Mouse (Mus musculus) intestine, embryonic 16.5 days (tissue): ENCODE data around the gene Gm29427. TPM values are rescaled to one million over a fixed set of nuclear protein-coding genes. Genes with fewer than 3 reads are reported as not detected.

Source experiments
- ATAC-seq: fragments of 200-750 bp; cut with Nextera tagmentation; 2 replicates; pipeline ENCODE4 v1.8.0; 2017; ENCODE audit warnings: moderate TSS enrichment, moderate library complexity
- H3K27ac ChIP-seq: fragments of 300-500 bp; sonication (generic); 2 replicates; pipeline ENCODE4 v1.5.1; 2014; ENCODE audit warnings: mild to moderate bottlenecking, low read length
- H3K27me3 ChIP-seq: fragments of 300-500 bp; sonication (generic); replicated peaks from 2 replicates; pipeline ENCODE4 v1.6.1; 2014; ENCODE audit warnings: low read length, control low read depth, mixed read lengths; ENCODE audit not compliant: control insufficient read depth, insufficient read depth
- H3K36me3 ChIP-seq: fragments of 300-500 bp; sonication (generic); 2 replicates; pipeline ENCODE4 v1.6.1; 2014; ENCODE audit warnings: low read length, control low read depth; ENCODE audit not compliant: control insufficient read depth, insufficient read depth
- H3K4me1 ChIP-seq: fragments of 300-500 bp; sonication (generic); 2 replicates; pipeline ENCODE4 v1.6.1; 2014; ENCODE audit warnings: low read length, control low read depth, mixed read lengths; ENCODE audit not compliant: control insufficient read depth, insufficient read depth
- H3K4me2 ChIP-seq: fragments of 300-500 bp; sonication (generic); 2 replicates; pipeline ENCODE4 v1.6.1; 2014; ENCODE audit warnings: low read depth, low read length, control low read depth
- H3K4me3 ChIP-seq: fragments of 300-500 bp; sonication (generic); 2 replicates; pipeline ENCODE4 v1.5.1; 2014; ENCODE audit warnings: mild to moderate bottlenecking, low read length
- H3K9ac ChIP-seq: fragments of 300-500 bp; sonication (generic); 2 replicates; pipeline ENCODE4 v1.6.1; 2014; ENCODE audit warnings: low read depth, low read length
- H3K9me3 ChIP-seq: fragments of 300-500 bp; sonication (generic); 2 replicates; pipeline ENCODE4 v1.6.1; 2016; ENCODE audit warnings: low read length, control low read depth; ENCODE audit not compliant: control insufficient read depth
- WGBS: fragments of 180-500 bp; shearing (Covaris S2); extraction: QIAGEN DNeasy Blood & Tissue Kit; methylation state at CpG from one replicate; pipeline ENCODE4 v1.1.7; 2014; 5-methylcytosine and 5-hydroxymethylcytosine counted together
- polyA plus RNA-seq: library from polyadenylated mRNA; unstranded; fragments of >200 nt; fragmentation: Nextera tagmentation; extraction: Ambion mirVana; gene quantifications from 2 replicates; pipeline ENCODE4 v1.2.1, GENCODE M21; 2015

Gm29427 gene
- polyA plus RNA-seq, 1 experiment from 2014 or later: 0.07 TPM

- Histone ChIP-seq H3K27me3 (no peaks in the 10 kb centered on the region), H3K27ac (peak within 1 kb of the TSS; percentile 86), H3K9ac (peak within 1 kb of the TSS; percentile 99), H3K36me3 (0 out of 2 replicates have a peak, but pooled peaks cover 3% of the 10 kb centered on the region), H3K4me3 (peak within 1 kb of the TSS; percentile 98), H3K4me2 (peak within 1 kb of the TSS; percentile 79), H3K9me3 (no peaks in the 10 kb centered on the region), H3K4me1 (peaks cover 18% of the 10 kb centered on the region)
- WGBS: under 1% methylated on average over 54 of the region's 54 CpGs
- peak; percentile 69 for ATAC-seq
Measured at GRCm38 (mm10) chr1:130717291-130717871, 1.8 kb upstream of the Gm29427 start, which contains the start of gene Yod1. Gene Yod1, plus strand, starts transcription at chr1:130717327.

- H3K4me2 ChIP-seq: peak overlapping the region; percentile 79
- no peaks in the 10 kb centered on the region for H3K27me3 ChIP-seq
- WGBS: under 1% methylated on average over 42 of the region's 42 CpGs
- H3K4me3 ChIP-seq: peak overlapping the region; percentile 98
- peak; percentile 10 for ATAC-seq
- no peaks in the 10 kb centered on the region for H3K9me3 ChIP-seq
- H3K36me3 ChIP-seq: 0 out of 2 replicates have a peak, but pooled peaks cover 3% of the 10 kb centered on the region
- peaks cover 18% of the 10 kb centered on the region for H3K4me1 ChIP-seq
- peak overlapping the region; percentile 86 for H3K27ac ChIP-seq
- H3K9ac ChIP-seq: peak overlapping the region; percentile 99
Measured at GRCm38 (mm10) chr1:130716513-130717290, 1.1 kb upstream of the Gm29427 start.

- ATAC-seq: peak; percentile 17
- peak overlapping the region; percentile 99 for H3K9ac ChIP-seq
- peaks cover 18% of the 10 kb centered on the region for H3K4me1 ChIP-seq
- H3K27me3 ChIP-seq: no peaks in the 10 kb centered on the region
- H3K36me3 ChIP-seq: 0 out of 2 replicates have a peak, but pooled peaks cover 3% of the 10 kb centered on the region
- H3K4me3 ChIP-seq: peak overlapping the region; percentile 98
- peak overlapping the region; percentile 79 for H3K4me2 ChIP-seq
- WGBS: 0% methylated on average over 3 of the region's 3 CpGs
- H3K9me3 ChIP-seq: no peaks in the 10 kb centered on the region
- peak overlapping the region; percentile 86 for H3K27ac ChIP-seq
Measured at GRCm38 (mm10) chr1:130716218-130716512, 566 bp upstream of the Gm29427 start.

GRCm38 (mm10) chr1:130714046-130714445 is 1.6 kb downstream of the Gm29427 start:
- H3K9ac ChIP-seq: no peak overlapping the region
- H3K36me3 ChIP-seq: 0 out of 2 replicates have a peak, but pooled peaks cover 3% of the 10 kb centered on the region
- H3K27me3 ChIP-seq: no peaks in the 10 kb centered on the region
- no peak overlapping the region for H3K27ac ChIP-seq
- H3K4me3 ChIP-seq: no peak overlapping the region
- no peaks in the 10 kb centered on the region for H3K9me3 ChIP-seq
- H3K4me1 ChIP-seq: peaks cover 15% of the 10 kb centered on the region
- peak overlapping the region; percentile 79; the same call in 1 of the 2 replicates for H3K4me2 ChIP-seq
- 74% methylated on average over 4 of the region's 4 CpGs for WGBS
- no peak for ATAC-seq

- H3K4me2 ChIP-seq: no peak overlapping the region
- no peak for ATAC-seq
- peaks cover 10% of the 10 kb centered on the region for H3K4me1 ChIP-seq
- no peak overlapping the region for H3K4me3 ChIP-seq
- no peak overlapping the region for H3K9ac ChIP-seq
- no peaks in the 10 kb centered on the region for H3K27me3 ChIP-seq
- no peak overlapping the region for H3K27ac ChIP-seq
- 92% methylated on average over 22 of the region's 22 CpGs for WGBS
- H3K36me3 ChIP-seq: peaks cover 9% of the 10 kb centered on the region; the same call in 1 of the 2 replicates
- H3K9me3 ChIP-seq: no peaks in the 10 kb centered on the region
Measured at GRCm38 (mm10) chr1:130710283-130711080, 5.1 kb downstream of the Gm29427 start.

DNA sequence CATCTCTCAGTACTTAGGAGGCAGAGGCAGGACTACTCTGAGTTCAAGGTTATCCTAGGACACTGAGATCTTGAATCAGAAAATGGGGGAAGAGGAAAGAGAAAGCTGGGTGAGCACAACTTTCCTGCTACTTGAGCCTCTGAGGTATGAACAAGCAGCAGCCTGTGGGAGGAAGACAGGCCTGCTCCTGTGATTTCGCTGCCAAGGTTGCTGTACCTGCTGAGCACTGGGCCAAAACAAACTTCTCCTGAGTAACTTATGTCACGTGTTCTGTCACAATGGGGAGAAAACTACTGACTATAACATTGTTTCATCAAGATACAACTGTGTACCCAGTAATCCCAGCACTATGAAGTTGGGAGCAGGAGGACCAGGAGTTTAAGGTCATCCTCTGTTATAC is 12.0 kb downstream of the Gm29427 start:
- no peak for ATAC-seq
- Histone ChIP-seq H3K4me3 (no peak overlapping the region), H3K4me1 (no peaks in the 10 kb centered on the region), H3K9ac (no peak overlapping the region), H3K27me3 (no peaks in the 10 kb centered on the region), H3K27ac (no peak overlapping the region), H3K9me3 (no peaks in the 10 kb centered on the region), H3K4me2 (no peak overlapping the region), H3K36me3 (peaks cover 11% of the 10 kb centered on the region)
- 91% methylated on average over 2 of the region's 2 CpGs for WGBS

GRCm38 (mm10) chr1:130701976-130702375 is 13.6 kb downstream of the Gm29427 start:
- no peak for ATAC-seq
- Histone ChIP-seq H3K36me3 (peaks cover 14% of the 10 kb centered on the region), H3K9ac (no peak overlapping the region), H3K27ac (no peak overlapping the region), H3K4me1 (no peaks in the 10 kb centered on the region), H3K9me3 (no peaks in the 10 kb centered on the region), H3K4me3 (no peak overlapping the region), H3K4me2 (no peak overlapping the region), H3K27me3 (no peaks in the 10 kb centered on the region)
- WGBS: 97% methylated on average over 11 of the region's 11 CpGs

DNA sequence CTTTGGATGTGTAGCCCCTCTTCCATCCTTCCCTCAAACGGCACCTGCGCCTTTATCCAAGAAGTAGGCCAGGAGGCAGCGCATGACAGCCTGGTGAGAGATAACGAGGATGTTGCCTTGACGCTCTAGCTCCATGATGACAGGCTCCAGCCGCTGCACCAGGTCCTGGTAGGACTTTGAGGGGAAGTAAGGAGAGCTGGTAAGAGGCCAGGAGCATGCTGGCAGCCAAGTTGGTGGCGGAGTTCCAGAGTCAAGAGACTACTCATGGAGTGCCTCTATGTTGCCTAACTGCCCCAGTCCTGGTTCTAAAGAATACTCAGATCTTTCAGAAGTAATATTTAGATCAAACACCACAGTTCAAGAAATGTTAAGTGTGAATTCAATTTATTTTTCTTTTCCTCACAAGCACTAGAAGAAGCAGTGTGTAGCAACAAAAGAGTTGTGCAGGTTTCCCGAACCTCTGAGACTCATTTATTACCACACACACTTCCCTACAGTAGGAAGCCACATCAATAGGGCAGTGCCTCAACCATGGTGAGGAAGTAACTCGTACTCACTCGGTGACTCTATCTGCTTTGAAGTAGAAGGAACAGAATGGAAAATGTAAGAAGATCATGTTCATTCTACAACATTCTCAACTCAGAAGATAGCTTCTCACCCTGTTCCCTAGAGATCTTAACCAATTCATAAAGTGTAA is 15.5 kb downstream of the Gm29427 start:
- Histone ChIP-seq H3K27me3 (no peaks in the 10 kb centered on the region), H3K27ac (no peak overlapping the region), H3K9ac (no peak overlapping the region), H3K9me3 (no peaks in the 10 kb centered on the region), H3K36me3 (peaks cover 12% of the 10 kb centered on the region), H3K4me1 (no peaks in the 10 kb centered on the region), H3K4me2 (no peak overlapping the region), H3K4me3 (no peak overlapping the region)
- 92% methylated on average over 10 of the region's 10 CpGs for WGBS
- no peak for ATAC-seq

DNA sequence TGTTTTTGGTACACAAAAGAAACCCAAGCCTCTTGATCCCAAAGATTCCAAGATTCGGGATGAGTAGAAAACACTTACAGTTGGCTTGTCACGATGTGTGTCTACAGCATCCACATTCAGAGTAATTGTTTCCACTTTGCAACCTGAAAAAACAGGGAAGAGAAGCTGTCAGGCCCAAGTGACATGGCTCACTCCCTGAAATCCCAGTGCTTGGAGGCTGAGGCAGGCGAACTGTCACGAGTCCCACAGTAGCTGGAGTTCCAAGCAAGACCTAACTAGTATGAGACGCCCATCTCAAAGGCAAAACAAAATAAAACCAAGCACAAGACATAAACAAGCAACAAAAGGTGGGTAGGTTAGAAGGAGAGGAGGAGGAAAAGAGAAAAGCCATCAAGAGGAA is 17.0 kb downstream of the Gm29427 start:
- Histone ChIP-seq H3K4me3 (no peak overlapping the region), H3K36me3 (peaks cover 12% of the 10 kb centered on the region), H3K27ac (no peak overlapping the region), H3K9ac (no peak overlapping the region), H3K9me3 (no peaks in the 10 kb centered on the region), H3K27me3 (no peaks in the 10 kb centered on the region), H3K4me1 (no peaks in the 10 kb centered on the region), H3K4me2 (no peak overlapping the region)
- WGBS: 94% methylated on average over 5 of the region's 5 CpGs
- ATAC-seq: no peak
